Mouse (Mus musculus) adrenal gland, adult 8-10 months (tissue): ENCODE results near the gene Gprin1. TPM values are rescaled to one million over a fixed set of nuclear protein-coding genes. Genes with fewer than 3 reads are reported as not detected.
A peak's percentile ranks its signal among the peaks of the same experiment; 100 is the strongest.

Experiments used
- DNase-seq: peaks from one replicate; pipeline ENCODE4 v3.0.0; 2022
- total RNA-seq, 4 experiments: library from RNA; stranded (reverse); gene quantifications; 2 replicates each; pipeline ENCODE4 v1.2.4; 2022

Gene Gprin1
- total RNA-seq, 4 experiments from 2014 or later, result 4.0 to 6.4 (median 4.2) TPM

GRCm38 (mm10) chr13:54723143-54723542 lies 26.5 kb downstream of the Gprin1 start:
- no peak for DNase-seq

- DNase-seq, result no peak
Measured at GRCm38 (mm10) chr13:54716916-54717315, 32.8 kb downstream of the Gprin1 start.

DNA sequence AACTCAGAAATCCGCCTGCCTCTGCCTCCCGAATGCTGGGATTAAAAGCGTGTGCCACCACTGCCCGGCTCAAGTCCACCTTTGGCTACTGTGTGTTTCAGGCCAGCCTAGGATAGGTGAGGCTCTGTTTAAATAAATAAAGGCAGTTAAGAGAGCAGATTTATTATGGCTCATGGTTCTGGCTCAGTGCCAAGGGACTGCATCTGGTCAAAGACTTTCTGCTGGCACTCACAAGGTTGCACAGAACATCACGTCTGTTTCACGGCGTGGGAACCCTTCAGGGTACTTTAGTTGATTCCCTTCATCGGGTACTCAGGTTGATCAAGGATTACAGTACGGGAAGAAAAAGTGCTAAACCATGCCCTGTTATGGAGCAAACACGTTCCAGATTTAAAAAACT lies 34.7 kb downstream of the Gprin1 start:
- DNase-seq, result no peak

DNA sequence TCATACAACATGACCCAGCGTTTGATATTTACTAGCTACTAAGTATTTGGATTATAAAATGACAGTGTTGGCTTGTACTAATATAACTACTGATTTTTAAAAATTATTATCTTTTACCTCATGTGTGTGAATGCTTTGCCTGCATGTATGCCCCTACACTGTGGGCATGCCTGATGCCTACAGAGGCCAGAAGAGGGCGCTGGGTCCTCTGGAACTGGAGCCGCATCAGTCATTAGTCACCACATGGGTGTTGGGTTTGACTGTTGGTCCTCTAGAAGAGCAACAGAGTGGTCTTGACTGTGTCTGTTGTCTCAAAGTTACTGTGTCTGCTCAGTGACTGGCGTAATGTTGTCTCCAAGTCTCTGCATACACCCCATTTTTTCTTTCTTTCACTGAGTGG lies 35.3 kb downstream of the Gprin1 start:
- DNase-seq, result no peak

DNA sequence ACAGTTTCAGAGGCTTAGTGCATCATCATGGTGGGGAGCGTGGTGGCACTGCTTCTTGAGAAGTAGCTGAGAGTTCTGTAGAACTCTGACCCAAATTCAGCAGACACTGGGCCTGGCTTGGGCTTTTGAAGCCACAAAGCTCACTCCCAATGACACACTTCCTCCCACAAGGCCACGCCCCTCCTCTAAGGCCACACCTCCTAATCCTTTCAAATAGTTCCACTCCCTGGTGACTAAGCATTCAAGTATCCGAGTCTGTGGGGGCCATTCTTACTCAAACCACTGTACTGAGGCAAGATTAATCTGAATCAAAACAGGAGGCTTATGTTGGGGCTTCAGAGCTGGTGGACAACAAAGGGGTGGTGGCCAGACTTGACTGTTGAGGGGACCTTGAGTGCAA lies 38.8 kb downstream of the Gprin1 start:
- DNase-seq, result no peak

DNA sequence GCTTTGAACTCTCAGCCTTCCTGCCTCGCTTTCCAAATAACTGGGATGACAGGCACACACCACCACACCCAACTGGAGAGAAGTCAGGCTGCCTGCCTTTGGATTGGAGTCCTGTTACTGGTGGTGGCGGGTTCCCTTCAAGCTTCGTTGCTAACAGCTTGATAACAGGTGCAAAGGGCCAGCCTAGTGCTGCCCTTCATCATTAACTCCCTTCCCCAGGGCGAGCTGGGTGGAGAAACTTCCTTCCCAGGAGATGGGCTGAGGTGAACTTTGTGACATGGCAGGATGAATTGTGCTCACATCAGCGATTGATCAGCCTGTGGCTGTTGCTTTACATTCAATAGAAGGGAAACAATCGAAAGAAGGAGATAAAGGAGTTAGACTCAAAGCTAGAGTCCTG lies 44.8 kb downstream of the Gprin1 start:
- no peak for DNase-seq

- DNase-seq, result no peak
Measured at GRCm38 (mm10) chr13:54702507-54702906, 47.2 kb downstream of the Gprin1 start.

DNA sequence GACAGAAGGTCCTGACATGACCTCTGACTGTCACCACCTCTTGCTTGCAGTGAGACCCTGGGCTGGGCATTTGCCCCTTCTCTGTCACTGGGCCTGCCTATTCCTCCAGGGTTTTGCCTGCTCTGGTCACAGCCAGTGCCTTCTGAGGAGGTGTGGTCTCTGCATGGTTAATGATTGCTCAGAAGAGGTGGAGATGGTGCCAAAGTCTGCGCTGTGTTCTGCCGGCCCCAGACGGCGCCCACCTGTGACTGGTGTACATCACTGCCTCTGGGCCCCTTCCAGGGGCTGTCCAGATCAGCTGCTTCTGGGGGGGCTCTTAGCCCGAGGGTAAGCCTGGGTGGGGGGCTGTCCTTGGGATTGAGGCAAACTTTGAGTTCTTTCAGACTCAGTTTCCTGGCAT lies 48.4 kb downstream of the Gprin1 start, which contains the start of gene Cdhr2:
Gene Cdhr2, plus strand, starts transcription at position 219 of the 400 bp plus-strand sequence.
- no peak for DNase-seq

- DNase-seq, result no peak
Measured at GRCm38 (mm10) chr13:54695479-54696230, 54.0 kb downstream of the Gprin1 start.

DNA sequence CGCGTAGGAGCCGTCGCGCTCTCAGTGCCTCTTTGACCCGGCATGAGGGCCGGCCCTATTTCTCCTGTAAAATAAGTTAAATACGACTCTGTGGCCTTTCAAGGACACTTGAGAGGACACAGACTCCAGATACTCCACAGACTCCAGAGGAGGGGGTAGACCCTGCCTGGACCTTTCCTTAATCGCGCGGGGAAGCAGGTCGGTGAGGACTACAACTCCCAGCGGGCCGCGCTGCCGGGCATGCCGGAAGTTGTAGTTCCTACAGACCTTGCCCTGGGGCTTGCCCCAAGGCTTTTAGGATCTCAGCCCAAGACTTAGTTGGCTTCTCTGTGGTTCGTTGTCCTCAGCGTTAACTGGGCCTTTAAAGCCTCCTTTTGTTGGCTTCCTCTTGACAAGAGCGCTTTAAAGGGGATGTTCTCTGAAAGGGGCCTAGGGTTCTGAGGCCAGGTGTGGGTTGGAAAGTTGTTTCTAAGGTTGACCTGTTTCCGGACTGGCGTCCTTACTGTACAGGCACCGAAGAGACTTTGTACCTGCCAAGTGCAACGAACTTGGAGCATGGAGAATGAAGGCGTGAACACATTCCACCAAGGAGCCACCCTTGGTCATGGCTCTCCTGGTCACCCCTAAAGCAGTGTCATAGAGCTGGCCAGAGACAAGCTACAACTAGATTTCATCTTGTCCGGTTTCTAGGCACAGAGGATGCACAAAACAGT lies 55.2 kb downstream of the Gprin1 start:
- peak; percentile 89 for DNase-seq

DNA sequence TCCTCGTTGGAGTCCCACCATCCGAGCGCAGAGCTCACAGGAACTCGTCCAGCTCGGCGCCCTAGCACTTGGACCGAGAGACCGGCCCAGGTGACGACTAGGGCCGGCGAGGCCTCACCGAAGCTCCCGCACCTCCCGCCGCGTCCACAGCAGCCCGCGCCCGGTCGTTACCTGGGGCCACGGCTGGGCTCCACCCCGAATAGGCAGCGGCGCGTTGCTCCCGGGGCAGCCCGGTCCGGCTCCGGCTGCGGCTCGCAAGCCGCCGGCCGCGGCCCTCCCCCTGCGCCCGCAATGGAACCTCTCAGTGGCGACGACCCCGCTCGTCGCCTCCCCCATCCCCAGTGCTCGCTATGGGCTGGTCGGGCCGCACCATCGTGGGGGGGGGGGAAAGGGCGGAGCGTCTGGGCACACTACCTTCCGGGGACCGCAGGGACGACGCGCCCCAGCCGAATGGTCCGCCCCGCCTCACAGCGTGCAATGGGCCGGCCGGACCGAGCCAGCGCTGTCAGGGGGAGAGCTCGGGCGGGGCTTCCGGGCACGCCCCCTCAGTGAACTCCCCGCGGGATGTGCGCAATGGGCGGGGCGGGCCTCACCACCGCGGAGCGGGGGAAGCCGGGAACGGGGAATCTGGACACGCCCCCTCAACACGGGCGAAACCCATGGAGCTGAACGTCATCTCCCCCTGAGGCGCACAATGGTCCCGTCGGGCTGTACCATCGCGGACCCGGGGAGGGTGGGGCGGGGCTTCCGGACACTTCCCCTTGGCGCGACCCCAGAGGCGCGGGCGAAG lies 55.9 kb downstream of the Gprin1 start, which contains the start of gene Rnf44:
Gene Rnf44, minus strand, starts transcription at position 350 of the 790 bp plus-strand sequence.
- DNase-seq, result peak; percentile 99

DNA sequence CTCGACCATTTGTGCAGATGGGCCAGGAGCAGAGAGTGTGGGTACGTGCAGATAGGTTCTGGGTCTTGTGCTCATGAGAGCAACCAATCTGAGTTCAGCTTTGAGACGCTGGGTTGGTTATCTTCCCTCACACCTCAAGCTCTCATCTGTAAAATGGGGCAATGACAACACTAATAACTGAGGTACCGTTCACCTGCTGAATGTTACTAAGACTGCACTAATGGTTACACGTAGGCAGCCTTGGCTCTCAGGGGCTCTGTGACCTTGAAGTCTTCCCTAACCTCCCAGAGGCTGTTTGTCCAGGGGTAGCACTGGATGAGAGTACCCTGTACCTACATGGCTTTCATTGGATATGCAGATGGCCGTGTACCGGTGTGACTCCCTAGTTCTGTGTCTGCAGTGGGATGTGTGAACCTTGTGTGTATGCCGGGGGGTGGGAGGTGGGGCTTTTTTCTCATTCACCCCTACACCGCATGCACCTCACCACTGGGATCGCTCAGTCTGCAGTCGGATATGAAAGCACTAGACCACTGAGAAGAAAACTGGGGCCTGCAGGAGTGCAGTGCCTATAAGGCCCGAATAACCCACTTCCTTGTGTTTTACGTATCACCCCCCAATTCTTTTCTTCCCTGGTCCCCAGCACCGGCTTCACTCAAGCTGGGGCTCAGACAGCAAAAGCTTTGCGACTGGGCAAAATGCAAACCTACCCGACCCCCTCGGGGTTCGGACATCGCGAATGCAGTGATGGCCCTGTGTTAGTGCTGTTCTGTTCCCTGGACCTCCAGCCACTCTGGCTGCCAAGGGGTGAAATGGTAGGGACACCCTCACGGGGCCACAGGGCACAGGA lies 56.7 kb downstream of the Gprin1 start:
- DNase-seq, result no peak

DNA sequence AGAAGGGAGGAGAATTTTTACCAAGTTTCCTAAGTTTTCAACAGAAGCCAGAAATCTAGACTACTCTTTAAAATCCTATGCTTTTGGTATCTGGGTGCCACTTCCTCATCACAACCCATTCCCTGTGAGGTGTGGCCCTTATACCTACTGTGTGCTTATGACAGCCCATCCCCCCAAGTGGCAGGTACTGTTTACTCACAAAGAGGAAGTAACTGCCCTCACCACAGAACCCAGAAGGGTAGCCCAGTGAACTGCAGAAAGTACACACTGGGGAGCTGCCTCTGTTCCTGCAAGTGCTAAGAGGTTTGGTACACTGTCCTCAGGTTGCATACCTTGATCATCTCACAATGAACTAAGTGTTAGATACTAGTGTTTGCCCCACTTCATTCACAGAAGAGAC lies 57.9 kb downstream of the Gprin1 start:
- DNase-seq, result no peak

DNA sequence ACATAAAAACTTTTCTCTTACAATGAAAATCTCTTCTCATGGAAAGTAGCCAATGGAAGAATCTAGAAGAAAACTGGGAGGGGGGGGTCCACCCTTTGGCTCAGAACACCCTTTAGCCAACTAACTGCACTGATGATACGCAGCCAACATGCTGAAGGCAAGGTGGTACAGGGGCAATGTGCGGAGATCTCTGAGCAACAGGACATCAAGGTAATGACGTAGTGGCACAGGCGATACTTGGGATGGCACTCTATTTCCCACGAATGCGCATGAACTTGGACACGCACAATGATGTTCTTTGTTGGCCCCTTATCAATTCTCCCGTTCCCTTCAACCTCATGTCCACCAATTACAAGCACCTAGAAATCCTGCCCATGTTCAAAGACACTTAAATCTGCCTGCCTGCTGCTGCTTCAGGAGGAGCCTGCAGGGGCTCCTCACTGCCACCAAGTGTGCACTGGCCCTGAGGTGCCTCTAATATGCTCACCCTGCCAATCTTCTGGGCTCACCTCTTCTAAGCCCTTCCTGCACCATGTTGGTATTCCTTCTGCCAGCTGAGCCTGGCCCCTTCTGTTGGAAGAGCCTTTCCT lies 59.4 kb downstream of the Gprin1 start:
- DNase-seq, result no peak

DNA sequence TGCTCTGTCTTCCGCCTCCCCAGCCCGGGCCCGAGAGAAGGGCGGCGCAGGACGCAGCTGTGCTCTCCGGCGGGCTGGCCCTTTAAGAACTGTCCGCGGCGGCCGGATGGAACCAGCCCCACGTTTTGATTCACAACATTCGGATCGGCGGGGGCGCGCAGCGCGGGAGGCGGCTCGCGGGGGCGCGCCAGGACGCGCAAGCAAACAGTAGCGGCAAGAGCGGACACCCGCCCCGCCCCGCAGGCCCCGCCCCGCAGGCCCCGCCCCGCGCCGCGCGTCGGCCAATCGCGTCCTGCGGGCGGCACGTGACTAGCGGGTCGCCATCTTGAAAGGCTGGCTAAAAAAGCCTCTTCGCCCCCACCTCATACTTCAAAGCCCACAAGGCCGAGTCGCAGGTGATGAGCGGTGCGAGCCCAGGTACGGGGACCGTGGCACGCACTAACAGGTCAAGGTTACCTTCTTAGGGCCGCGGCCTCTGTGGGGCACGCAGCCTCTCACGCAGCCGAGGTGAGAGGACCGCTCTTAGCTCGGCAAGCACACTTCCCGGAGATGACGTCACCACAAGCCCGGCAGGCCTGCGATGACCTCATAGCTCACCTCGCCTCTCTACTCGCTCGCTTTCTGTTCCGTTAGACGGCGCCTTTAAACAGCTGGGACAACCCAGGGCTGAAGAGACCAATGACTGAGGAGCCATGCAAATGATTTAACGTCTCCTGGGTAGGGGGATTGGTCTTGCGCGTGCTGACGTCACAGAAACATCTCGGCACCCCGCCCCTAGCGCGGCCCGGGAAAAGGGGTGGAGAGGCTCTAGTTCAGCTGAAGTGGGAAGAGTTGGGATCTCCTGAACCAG lies 61.9 kb downstream of the Gprin1 start:
- peak; percentile 96 for DNase-seq

- DNase-seq, result peak; percentile 77
Measured at GRCm38 (mm10) chr13:54687096-54687495, 62.6 kb downstream of the Gprin1 start.
